Mouse (Mus musculus): ENCODE measurements around the gene Clptm1. TPM values are rescaled to one million over a fixed set of nuclear protein-coding genes. Genes with fewer than 3 reads are reported as not detected.

Clptm1 gene
- polyA plus RNA-seq, 2 experiments: 20.6 to 44.4 TPM

GRCm38 (mm10) chr7:19680702-19681101 is 15.9 kb upstream of the Clptm1 start:
- Histone ChIP-seq H3K4me2 (ENCODE audit: low read depth) (peak overlapping the region; percentile 26), H3K4me1 (replicated peaks; ENCODE audit: control insufficient read depth in 2 of 2, insufficient read depth in 2 of 2, low read length in 1 of 2) (peaks cover 0 to 32% of the 10 kb centered on the region in 2 experiments; a peak in 2 of 4 replicates), H3K4me3 (ENCODE audit: insufficient read depth in 1 of 2, low read depth in 2 of 2, low read length in 2 of 2) (no peak overlapping the region), H3K9me3 (ENCODE audit: control insufficient read depth, low read length) (no peaks in the 10 kb centered on the region), H3K36me3 (replicated peaks; ENCODE audit: control insufficient read depth, insufficient read depth, low read depth) (no peaks in the 10 kb centered on the region), H3K27ac (no peak overlapping the region; the same call in 1 of the 2 replicates), H3K27me3 (ENCODE audit: control insufficient read depth, insufficient read depth, low read length) (no peaks in the 10 kb centered on the region), H3K9ac (replicated peaks) (no peak overlapping the region)
- ATAC-seq (ENCODE audit: insufficient read depth): no peak
- WGBS (ENCODE audit: insufficient replicate concordance): 66% methylated on average over 2 of the region's 2 CpGs
- no peak for DNase-seq (ENCODE audit: low read depth in 3 of 3, low spot score in 3 of 3)
- no peak for TF ChIP-seq EP300 (IDR thresholded peaks at IDR 0.05; ENCODE audit: low read depth)
- TF ChIP-seq CTCF (IDR thresholded peaks at IDR 0.05; ENCODE audit: low read depth): no peak

- no peaks in the 10 kb centered on the region for H3K36me3 ChIP-seq (replicated peaks; ENCODE audit: control insufficient read depth, insufficient read depth, low read depth)
- peaks cover 0 to 25% of the 10 kb centered on the region in 2 experiments; a peak in 2 of 4 replicates for H3K4me1 ChIP-seq (replicated peaks; ENCODE audit: control insufficient read depth in 2 of 2, insufficient read depth in 2 of 2, low read length in 1 of 2)
- H3K9me3 ChIP-seq (ENCODE audit: control insufficient read depth, low read length): no peaks in the 10 kb centered on the region
- no peak overlapping the region for H3K27ac ChIP-seq
- H3K9ac ChIP-seq (replicated peaks): no peak overlapping the region
- TF ChIP-seq CTCF (IDR thresholded peaks at IDR 0.05; ENCODE audit: low read depth): no peak
- no peak for TF ChIP-seq EP300 (IDR thresholded peaks at IDR 0.05; ENCODE audit: low read depth)
- no peak overlapping the region for H3K4me3 ChIP-seq (ENCODE audit: insufficient read depth in 1 of 2, low read depth in 2 of 2, low read length in 2 of 2)
- ATAC-seq (ENCODE audit: insufficient read depth): no peak
- H3K4me2 ChIP-seq (ENCODE audit: low read depth): no peak overlapping the region
- no peaks in the 10 kb centered on the region for H3K27me3 ChIP-seq (ENCODE audit: control insufficient read depth, insufficient read depth, low read length)
- DNase-seq (ENCODE audit: low read depth in 3 of 3, low spot score in 3 of 3): no peak
- WGBS (ENCODE audit: insufficient replicate concordance): 75% methylated on average over 3 of the region's 3 CpGs
These were observed 14.1 kb upstream of the Clptm1 start for GRCm38 (mm10) chr7:19678901-19679300.

DNA sequence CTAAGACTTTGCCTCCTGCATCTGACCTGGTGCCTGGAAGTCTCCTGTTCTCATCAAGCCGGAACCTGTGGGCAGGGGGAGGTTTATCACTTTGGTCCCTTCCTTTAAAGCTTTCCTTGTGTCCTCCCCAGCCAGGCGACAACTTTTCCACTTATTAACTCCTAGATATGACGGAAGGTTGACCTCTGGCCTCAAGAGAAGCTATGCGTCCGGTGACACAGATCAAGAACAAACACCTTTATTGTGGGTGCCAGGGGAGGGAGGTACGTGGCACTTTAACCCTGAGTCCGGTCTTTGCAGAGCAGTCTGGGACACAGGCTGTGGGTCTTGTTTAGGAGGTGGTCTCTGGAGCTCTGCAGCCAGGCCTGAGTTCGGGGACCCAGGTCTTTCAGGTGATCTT is 13.0 kb upstream of the Clptm1 start, which contains the start of gene Apoc2:
Gene Apoc2 (minus strand): TSS at position 70 of the 400 bp plus-strand sequence.
- 0 out of 2 replicates have a peak within 1 kb of the TSS, but pooled peaks have one; percentile 11 for H3K4me2 ChIP-seq (ENCODE audit: low read depth)
- H3K27me3 ChIP-seq (ENCODE audit: control insufficient read depth, insufficient read depth, low read length): no peaks in the 10 kb centered on the region
- no peaks in the 10 kb centered on the region for H3K36me3 ChIP-seq (replicated peaks; ENCODE audit: control insufficient read depth, insufficient read depth, low read depth)
- no peak for ATAC-seq (ENCODE audit: insufficient read depth)
- H3K9ac ChIP-seq (replicated peaks): no peak within 1 kb of the TSS
- WGBS (ENCODE audit: insufficient replicate concordance): 66% methylated on average over 8 of the region's 8 CpGs
- H3K4me1 ChIP-seq (replicated peaks; ENCODE audit: control insufficient read depth in 2 of 2, insufficient read depth in 2 of 2, low read length in 1 of 2): peaks cover 0 to 17% of the 10 kb centered on the region in 2 experiments; a peak in 2 of 4 replicates
- no peak within 1 kb of the TSS for H3K4me3 ChIP-seq (ENCODE audit: insufficient read depth in 1 of 2, low read depth in 2 of 2, low read length in 2 of 2)
- no peak within 1 kb of the TSS for H3K27ac ChIP-seq
- TF ChIP-seq EP300 (IDR thresholded peaks at IDR 0.05; ENCODE audit: low read depth) (no peak), CTCF (IDR thresholded peaks at IDR 0.05; ENCODE audit: low read depth) (no peak)
- no peak for DNase-seq (ENCODE audit: low read depth in 3 of 3, low spot score in 3 of 3)
- H3K9me3 ChIP-seq (ENCODE audit: control insufficient read depth, low read length): no peaks in the 10 kb centered on the region

- Histone ChIP-seq H3K4me2 (ENCODE audit: low read depth) (0 out of 2 replicates have a peak overlapping the region, but pooled peaks have one; percentile 26), H3K27me3 (ENCODE audit: control insufficient read depth, insufficient read depth, low read length) (no peaks in the 10 kb centered on the region), H3K27ac (no peak overlapping the region), H3K9me3 (ENCODE audit: control insufficient read depth, low read length) (no peaks in the 10 kb centered on the region), H3K36me3 (replicated peaks; ENCODE audit: control insufficient read depth, insufficient read depth, low read depth) (no peaks in the 10 kb centered on the region), H3K9ac (replicated peaks) (no peak overlapping the region), H3K4me3 (ENCODE audit: insufficient read depth in 1 of 2, low read depth in 2 of 2, low read length in 2 of 2) (peak overlapping the region in 1 of 2 experiments; percentile 27; a peak in 1 of 4 replicates), H3K4me1 (replicated peaks; ENCODE audit: control insufficient read depth in 2 of 2, insufficient read depth in 2 of 2, low read length in 1 of 2) (peaks cover 0 to 10% of the 10 kb centered on the region in 2 experiments; a peak in 2 of 4 replicates)
- no peak for TF ChIP-seq EP300 (IDR thresholded peaks at IDR 0.05; ENCODE audit: low read depth)
- no peak for TF ChIP-seq CTCF (IDR thresholded peaks at IDR 0.05; ENCODE audit: low read depth)
- DNase-seq (ENCODE audit: low read depth in 3 of 3, low spot score in 3 of 3) (no peak), ATAC-seq (ENCODE audit: insufficient read depth) (peak; percentile 52)
- WGBS (ENCODE audit: insufficient replicate concordance): 67% methylated on average over 1 of the region's 1 CpGs
These were observed 11.8 kb upstream of the Clptm1 start for GRCm38 (mm10) chr7:19676662-19677061.

DNA sequence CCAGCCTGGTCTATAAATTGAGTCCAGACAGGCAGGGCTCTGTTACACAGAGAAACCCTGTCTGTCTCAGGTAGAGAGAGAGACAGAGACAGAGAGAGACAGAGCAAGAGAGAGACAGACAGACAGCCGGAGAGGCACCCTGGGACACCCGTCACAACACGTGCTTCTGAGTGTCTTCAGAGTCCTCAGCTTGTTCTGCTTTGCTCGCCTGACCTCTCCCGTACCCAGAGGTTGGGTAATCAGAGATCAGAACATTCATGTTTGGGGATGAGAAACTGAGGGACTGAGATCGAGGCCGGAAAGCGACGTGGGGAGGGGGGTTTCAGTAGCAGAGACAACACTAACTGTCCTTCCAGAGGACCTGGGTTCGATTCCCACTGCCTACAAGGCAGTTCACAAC is 11.0 kb upstream of the Clptm1 start:
- peaks cover 0 to 7% of the 10 kb centered on the region in 2 experiments; a peak in 1 of 4 replicates for H3K4me1 ChIP-seq (replicated peaks; ENCODE audit: control insufficient read depth in 2 of 2, insufficient read depth in 2 of 2, low read length in 1 of 2)
- TF ChIP-seq EP300 (IDR thresholded peaks at IDR 0.05; ENCODE audit: low read depth) (no peak), CTCF (IDR thresholded peaks at IDR 0.05; ENCODE audit: low read depth) (no peak)
- WGBS (ENCODE audit: insufficient replicate concordance): 56% methylated on average over 10 of the region's 10 CpGs
- no peaks in the 10 kb centered on the region for H3K36me3 ChIP-seq (replicated peaks; ENCODE audit: control insufficient read depth, insufficient read depth, low read depth)
- peak overlapping the region; percentile 26; the same call in 1 of the 2 replicates for H3K4me2 ChIP-seq (ENCODE audit: low read depth)
- H3K4me3 ChIP-seq (ENCODE audit: insufficient read depth in 1 of 2, low read depth in 2 of 2, low read length in 2 of 2): peak overlapping the region; percentile 27 to 39
- H3K27me3 ChIP-seq (ENCODE audit: control insufficient read depth, insufficient read depth, low read length): no peaks in the 10 kb centered on the region
- no peaks in the 10 kb centered on the region for H3K9me3 ChIP-seq (ENCODE audit: control insufficient read depth, low read length)
- H3K27ac ChIP-seq: no peak overlapping the region
- peak overlapping the region; percentile 2; the same call in 1 of the 2 replicates for H3K9ac ChIP-seq (replicated peaks)
- DNase-seq (ENCODE audit: low read depth in 3 of 3, low spot score in 3 of 3) (no peak), ATAC-seq (ENCODE audit: insufficient read depth) (no peak)

Measured in liver, embryonic 14.5 days (tissue).